Mouse (Mus musculus) liver, embryonic 14.5 days (tissue): ENCODE results near the gene Cfap299. TPM values are rescaled to one million over a fixed set of nuclear protein-coding genes. Genes with fewer than 3 reads are reported as not detected.
"Not testable (repeated sequence)": the region's sequence is repeated elsewhere in the genome, so short reads cannot be mapped to it uniquely, and the experiment has no call there.

ENCODE experiments used
- ATAC-seq: fragments of 200-750 bp; cut with Nextera tagmentation; 2 replicates; pipeline ENCODE4 v1.8.0; 2017; ENCODE audit warnings: moderate number of reproducible peaks, mild to moderate bottlenecking, moderate library complexity; ENCODE audit not compliant: insufficient read depth
- DNase-seq, 3 experiments: peaks; one replicate each; pipeline ENCODE4 v3.0.0-alpha.2; 2012 to 2013; ENCODE audit warnings: low read depth in 3 of 3, low spot score in 3 of 3
- H3K27ac ChIP-seq: fragments of 300-500 bp; sonication (generic); 2 replicates; pipeline ENCODE4 v1.5.1; 2014; ENCODE audit warnings: moderate library complexity, mild to moderate bottlenecking, control low read depth, inconsistent platforms
- H3K27me3 ChIP-seq: fragments of 300-500 bp; sonication (generic); 2 replicates; pipeline ENCODE4 v1.6.1; 2014; ENCODE audit warnings: mild to moderate bottlenecking, low read length, moderate library complexity; ENCODE audit not compliant: control insufficient read depth, insufficient read depth
- H3K36me3 ChIP-seq: fragments of 300-500 bp; sonication (generic); replicated peaks from 2 replicates; pipeline ENCODE4 v1.6.1; 2014; ENCODE audit warnings: low read depth; ENCODE audit not compliant: control insufficient read depth, insufficient read depth
- H3K4me1 ChIP-seq, 2 experiments: fragments of 200-500 bp in 1 of 2; fragments of 300-500 bp in 1 of 2; sonication (generic) in 1 of 2; replicated peaks; 2 replicates each; pipeline ENCODE4 v1.6.1; 2012 to 2014; ENCODE audit warnings: antibody characterized with exemption in 1 of 2, inconsistent platforms in 1 of 2, low read length in 1 of 2; ENCODE audit not compliant: control insufficient read depth in 2 of 2, insufficient read depth in 2 of 2
- H3K4me2 ChIP-seq: fragments of 300-500 bp; sonication (generic); 2 replicates; pipeline ENCODE4 v1.6.1; 2014; ENCODE audit warnings: low read depth, mild to moderate bottlenecking, control low read depth, moderate library complexity
- H3K4me3 ChIP-seq, 2 experiments: fragments of 200-500 bp in 1 of 2; fragments of 300-500 bp in 1 of 2; sonication (generic) in 1 of 2; 2 replicates each; pipeline ENCODE4 v1.5.1; 2012 to 2014; ENCODE audit warnings: low read depth in 2 of 2, low read length in 2 of 2, mild to moderate bottlenecking in 2 of 2, control low read depth in 1 of 2, inconsistent platforms in 1 of 2, moderate library complexity in 1 of 2; ENCODE audit not compliant: insufficient read depth in 1 of 2
- H3K9ac ChIP-seq: fragments of 300-500 bp; sonication (generic); replicated peaks from 2 replicates; pipeline ENCODE4 v1.6.1; 2014; ENCODE audit warnings: mild to moderate bottlenecking, control low read depth, moderate library complexity
- H3K9me3 ChIP-seq: fragments of 300-500 bp; sonication (generic); 2 replicates; pipeline ENCODE4 v1.6.1; 2016; ENCODE audit warnings: low read length, mixed read lengths; ENCODE audit not compliant: control insufficient read depth
- CTCF ChIP-seq: IDR thresholded peaks from 2 replicates; pipeline ENCODE4 v1.5.1; 2016; ENCODE audit warnings: antibody characterized with exemption, low read depth, control low read depth
- EP300 ChIP-seq: IDR thresholded peaks from 2 replicates; pipeline ENCODE4 v1.6.1; 2016; ENCODE audit warnings: antibody characterized with exemption, low read depth
- WGBS: fragments of 180-500 bp; shearing (Covaris S2); extraction: QIAGEN DNeasy Blood & Tissue Kit; methylation state at CpG from one replicate; pipeline ENCODE4 v1.1.7; 2014; ENCODE audit not compliant: insufficient replicate concordance; 5-methylcytosine and 5-hydroxymethylcytosine counted together
- polyA plus RNA-seq, 2 experiments: library from polyadenylated mRNA; depleted of rRNA in 1 of 2; stranded (reverse) in 1 of 2; unstranded in 1 of 2; fragments of >200 nt; fragmentation: Nextera tagmentation in 1 of 2; extraction: Ambion mirVana in 1 of 2; gene quantifications; 2 replicates each; pipeline versions ENCODE4 v1.2.1 to v1.2.3; 2012 to 2014

The Cfap299 gene
- polyA plus RNA-seq, 2 experiments, result not detected

DNA sequence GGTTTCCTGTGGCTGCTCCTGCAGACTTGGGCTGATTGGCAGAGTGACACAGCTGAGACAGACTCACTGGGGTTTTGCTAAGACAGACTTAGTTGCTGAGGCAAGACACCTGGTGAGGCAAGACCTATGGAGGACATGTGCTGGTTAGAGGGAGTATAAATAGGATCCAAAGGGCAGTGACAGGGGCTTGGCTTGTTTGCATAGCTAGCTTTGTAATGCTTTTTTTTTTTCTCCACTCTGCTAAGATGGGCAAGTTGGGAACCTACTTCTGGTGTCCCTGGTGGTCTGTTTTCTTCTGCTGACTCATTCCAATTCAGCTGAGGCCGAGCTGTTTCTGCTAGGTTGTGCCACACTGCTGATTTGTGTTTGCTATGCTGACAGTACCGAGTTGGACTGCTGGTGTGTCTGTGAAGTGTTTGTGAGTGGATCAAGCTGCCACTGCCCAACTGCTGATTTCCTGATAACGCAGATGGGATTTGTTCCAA lies 240.0 kb downstream of the Cfap299 start:
- no peaks in the 10 kb centered on the region for H3K9me3 ChIP-seq
- no peak overlapping the region for H3K4me2 ChIP-seq
- no peaks in the 10 kb centered on the region for H3K36me3 ChIP-seq
- no peaks in the 10 kb centered on the region; a peak in 1 of 4 replicates for H3K4me1 ChIP-seq
- H3K4me3 ChIP-seq, result no peak overlapping the region
- no peak overlapping the region for H3K27ac ChIP-seq
- no peak for DNase-seq
- H3K27me3 ChIP-seq, result no peaks in the 10 kb centered on the region
- 21% methylated on average over 3 of the region's 3 CpGs for WGBS
- no peak for ATAC-seq
- TF ChIP-seq EP300 (no peak), CTCF (no peak)
- H3K9ac ChIP-seq, result no peak overlapping the region

- 61% methylated on average over 4 of the region's 4 CpGs for WGBS
- no peaks in the 10 kb centered on the region for H3K9me3 ChIP-seq
- ATAC-seq (no peak), DNase-seq (no peak)
- no peak overlapping the region for H3K9ac ChIP-seq
- TF ChIP-seq CTCF, result no peak
- no peak for TF ChIP-seq EP300
- no peak overlapping the region for H3K27ac ChIP-seq
- no peak overlapping the region for H3K4me3 ChIP-seq
- H3K36me3 ChIP-seq, result no peaks in the 10 kb centered on the region
- no peak overlapping the region for H3K4me2 ChIP-seq
- H3K4me1 ChIP-seq, result no peaks in the 10 kb centered on the region; a peak in 1 of 4 replicates
- H3K27me3 ChIP-seq, result no peaks in the 10 kb centered on the region
These were observed 243.3 kb downstream of the Cfap299 start for GRCm38 (mm10) chr5:98572392-98572791.

DNA sequence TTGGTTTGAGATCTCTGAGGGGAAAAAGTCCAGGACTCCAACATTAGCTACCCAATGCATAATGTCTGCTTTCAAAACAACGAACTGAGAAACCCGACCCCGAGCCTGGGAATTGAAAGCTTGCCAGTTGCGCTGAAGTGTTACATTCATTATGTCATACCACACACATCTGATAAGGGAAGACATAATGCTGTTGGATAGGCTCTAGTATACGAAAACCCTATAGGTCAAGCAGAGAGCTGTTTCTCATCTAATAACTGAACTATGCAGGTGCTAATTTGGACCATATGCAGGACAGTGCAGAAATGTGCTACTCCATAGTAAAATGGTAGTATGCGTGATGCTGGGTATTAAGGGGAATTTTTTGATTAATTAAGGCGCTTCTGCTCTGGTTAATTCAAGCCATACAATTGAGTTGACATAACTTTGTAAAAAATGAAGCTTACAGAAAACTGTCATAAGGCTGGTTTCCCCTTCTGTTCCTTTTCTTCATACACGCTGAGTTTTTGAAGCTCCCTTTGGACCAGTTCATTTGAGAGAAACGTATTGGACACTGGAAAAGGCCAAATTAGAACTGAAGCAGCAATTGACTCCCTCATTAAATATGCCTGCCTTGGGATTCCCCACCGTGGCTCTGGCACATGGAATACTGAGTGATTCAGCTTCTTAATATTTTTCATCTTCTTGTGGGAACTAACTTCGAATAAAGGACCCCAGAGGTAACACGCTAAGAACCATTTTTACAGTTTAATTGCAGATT lies 245.8 kb downstream of the Cfap299 start:
- no peak overlapping the region for H3K4me2 ChIP-seq
- H3K27ac ChIP-seq, result no peak overlapping the region
- DNase-seq, result no peak
- 65% methylated on average over 12 of the region's 12 CpGs for WGBS
- H3K9me3 ChIP-seq, result no peaks in the 10 kb centered on the region
- H3K27me3 ChIP-seq, result no peaks in the 10 kb centered on the region
- no peak for ATAC-seq
- no peaks in the 10 kb centered on the region for H3K4me1 ChIP-seq
- no peaks in the 10 kb centered on the region for H3K36me3 ChIP-seq
- TF ChIP-seq EP300, result no peak
- TF ChIP-seq CTCF, result no peak
- no peak overlapping the region for H3K4me3 ChIP-seq
- no peak overlapping the region for H3K9ac ChIP-seq

GRCm38 (mm10) chr5:98575471-98575834 lies 246.3 kb downstream of the Cfap299 start:
- H3K36me3 ChIP-seq, result no peaks in the 10 kb centered on the region
- H3K4me1 ChIP-seq, result no peaks in the 10 kb centered on the region
- no peaks in the 10 kb centered on the region for H3K9me3 ChIP-seq
- H3K9ac ChIP-seq, result no peak overlapping the region
- H3K4me3 ChIP-seq, result no peak overlapping the region
- DNase-seq (no peak), ATAC-seq (no peak)
- H3K27ac ChIP-seq, result no peak overlapping the region
- H3K27me3 ChIP-seq, result no peaks in the 10 kb centered on the region
- WGBS, result 50% methylated on average over 4 of the region's 4 CpGs
- TF ChIP-seq EP300 (no peak), CTCF (no peak)
- H3K4me2 ChIP-seq, result no peak overlapping the region

DNA sequence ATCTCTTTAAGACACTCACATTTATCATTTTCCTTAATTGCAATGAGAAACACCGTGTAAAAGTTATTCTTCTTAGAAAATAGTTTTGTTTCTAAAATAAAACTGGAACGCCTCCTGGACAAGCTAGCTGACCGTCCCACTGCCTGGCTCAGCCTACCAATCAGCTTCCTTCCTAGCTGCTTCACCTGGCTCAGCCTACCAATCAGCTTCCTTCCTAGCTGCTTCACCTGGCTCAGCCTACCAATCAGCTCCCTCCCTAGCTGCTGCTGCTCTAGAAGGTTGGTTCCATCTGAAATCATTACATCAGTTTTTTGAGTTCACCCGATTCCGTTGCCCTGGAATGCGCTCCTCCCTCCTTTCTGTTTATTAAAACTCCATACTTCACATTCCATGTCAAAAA lies 247.4 kb downstream of the Cfap299 start:
- not testable (repeated sequence) for DNase-seq, H3K4me1 ChIP-seq, H3K9ac ChIP-seq, ATAC-seq, H3K9me3 ChIP-seq, H3K4me3 ChIP-seq, H3K4me2 ChIP-seq, H3K27me3 ChIP-seq, H3K27ac ChIP-seq, H3K36me3 ChIP-seq
- 77% methylated on average over 6 of the region's 6 CpGs for WGBS
